Mouse (Mus musculus): ENCODE measurements around the gene Mt2.

The Mt2 gene

DNA sequence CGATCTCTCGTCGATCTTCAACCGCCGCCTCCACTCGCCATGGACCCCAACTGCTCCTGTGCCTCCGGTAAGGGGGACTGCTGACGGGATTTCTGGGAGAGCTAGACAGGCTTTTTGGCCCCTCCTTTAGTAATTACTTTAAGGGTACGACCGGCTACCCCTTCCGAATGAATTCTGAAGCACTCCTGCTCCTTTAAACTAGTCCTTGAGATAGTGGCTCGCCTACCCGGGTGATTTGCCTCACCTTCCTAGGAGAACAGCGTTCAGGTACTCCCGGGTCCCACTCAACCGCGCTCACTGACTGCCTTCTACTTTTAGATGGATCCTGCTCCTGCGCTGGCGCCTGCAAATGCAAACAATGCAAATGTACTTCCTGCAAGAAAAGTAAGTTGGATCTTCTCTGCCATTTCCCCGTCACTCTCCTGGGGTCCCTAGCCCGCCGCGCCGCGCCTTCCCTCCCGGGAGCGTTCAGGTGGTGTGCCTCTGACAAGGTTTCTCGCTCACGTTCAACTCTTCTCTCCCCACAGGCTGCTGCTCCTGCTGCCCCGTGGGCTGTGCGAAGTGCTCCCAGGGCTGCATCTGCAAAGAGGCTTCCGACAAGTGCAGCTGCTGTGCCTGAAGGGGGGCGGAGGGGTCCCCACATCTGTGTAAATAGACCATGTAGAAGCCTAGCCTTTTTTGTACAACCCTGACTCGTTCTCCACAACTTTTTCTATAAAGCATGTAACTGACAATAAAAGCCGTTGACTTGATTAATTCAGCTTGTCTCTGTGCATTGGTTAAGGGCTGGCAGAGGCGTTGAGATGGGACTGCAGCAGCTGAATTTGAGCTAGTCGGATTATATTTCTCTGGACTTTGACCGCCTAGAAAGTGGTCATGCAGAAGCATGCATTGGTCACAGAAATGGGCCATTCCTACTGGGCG is 607 bp downstream of the Mt2 start:
- DNase-seq (ENCODE audit: low spot score in 2 of 2) = no peak

DNA sequence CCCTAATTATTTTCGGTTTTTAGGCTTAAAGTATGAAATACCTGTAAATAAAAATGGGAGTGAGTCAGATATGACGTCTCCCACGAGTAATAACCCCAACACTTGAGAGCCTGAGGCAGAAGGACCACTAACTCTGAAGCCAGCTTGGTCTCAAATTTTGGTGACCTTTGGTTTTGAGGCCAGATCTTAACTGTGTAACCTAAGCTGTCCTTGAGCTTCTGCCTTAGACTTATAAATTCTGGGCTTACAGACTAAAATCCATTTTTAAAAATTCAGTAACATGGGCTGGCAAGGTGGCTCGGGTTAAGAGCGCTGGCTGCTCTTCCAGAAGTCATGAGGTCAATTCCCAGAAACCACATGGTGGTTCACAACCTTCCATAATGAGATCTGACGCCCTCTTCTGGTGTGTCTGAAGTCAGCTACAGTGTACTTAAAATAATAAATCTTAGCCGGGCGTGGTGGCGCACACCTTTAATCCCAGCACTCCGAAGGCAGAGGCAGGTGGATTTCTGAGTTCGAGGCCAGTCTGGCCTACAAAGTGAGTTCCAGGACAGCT is 1.5 kb downstream of the Mt2 start:
- DNase-seq (ENCODE audit: low spot score in 2 of 2) = no peak

DNA sequence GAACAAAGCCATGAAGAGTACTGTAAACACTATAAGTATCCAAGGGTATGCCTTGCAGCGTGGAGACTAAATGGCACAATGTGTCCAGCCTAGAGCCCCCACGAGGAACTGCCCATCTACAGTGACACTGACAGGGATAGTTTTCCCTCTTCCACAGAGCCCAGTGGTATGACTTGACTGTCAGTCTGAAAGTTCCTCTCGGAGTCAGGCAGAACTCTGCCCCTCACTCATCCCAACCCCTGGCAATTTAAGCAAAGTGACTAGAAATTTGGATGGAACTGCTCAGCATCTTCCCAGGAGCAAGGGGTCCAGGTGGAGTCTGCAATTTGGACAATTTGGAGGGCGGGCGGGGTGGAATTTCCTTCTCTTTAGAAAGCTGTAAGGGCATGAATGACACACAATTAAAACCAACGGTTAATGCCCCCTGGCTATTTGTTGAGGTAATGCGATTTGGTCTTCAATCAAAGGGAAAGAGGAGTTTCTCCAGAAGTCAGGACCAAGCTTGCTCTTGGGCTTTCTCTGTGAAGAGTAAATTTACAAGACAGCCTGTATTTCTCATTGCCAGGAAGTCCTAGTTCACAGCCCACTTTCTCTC is 2.3 kb downstream of the Mt2 start:
- DNase-seq (ENCODE audit: low spot score in 2 of 2) = no peak

DNA sequence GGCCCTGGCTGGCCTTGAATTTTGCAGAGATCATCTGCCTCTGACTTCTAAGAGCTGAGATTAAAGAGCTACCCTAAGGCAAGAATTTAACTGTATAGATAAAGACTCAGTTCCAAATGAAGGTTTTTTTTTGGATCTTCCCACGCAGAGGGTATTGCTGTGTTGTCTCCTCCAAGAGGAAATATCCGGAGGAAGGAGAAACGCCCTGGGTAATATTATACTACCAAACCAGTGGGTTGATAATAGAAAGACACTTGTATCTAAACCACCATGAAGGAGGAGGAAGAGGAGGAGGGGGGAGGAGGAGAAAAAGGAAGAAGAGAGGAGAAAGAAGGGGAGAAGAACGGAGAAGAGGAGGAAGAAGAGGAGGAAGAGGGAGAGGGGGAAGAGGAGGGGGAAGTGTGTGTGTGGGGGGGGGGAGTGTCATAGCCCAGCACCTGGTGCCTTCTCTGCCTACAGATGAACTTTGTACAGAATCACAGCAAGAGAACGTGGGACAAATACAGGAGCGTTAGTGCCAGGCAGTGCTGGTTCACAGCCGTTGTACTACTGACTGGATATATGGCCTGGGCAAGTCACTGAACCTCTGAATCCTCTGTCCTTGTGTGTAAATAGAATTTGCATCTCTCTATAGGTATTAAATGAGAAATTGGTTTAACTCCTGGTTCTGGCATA is 5.4 kb downstream of the Mt2 start:
- DNase-seq (ENCODE audit: low spot score in 2 of 2) = no peak

DNA sequence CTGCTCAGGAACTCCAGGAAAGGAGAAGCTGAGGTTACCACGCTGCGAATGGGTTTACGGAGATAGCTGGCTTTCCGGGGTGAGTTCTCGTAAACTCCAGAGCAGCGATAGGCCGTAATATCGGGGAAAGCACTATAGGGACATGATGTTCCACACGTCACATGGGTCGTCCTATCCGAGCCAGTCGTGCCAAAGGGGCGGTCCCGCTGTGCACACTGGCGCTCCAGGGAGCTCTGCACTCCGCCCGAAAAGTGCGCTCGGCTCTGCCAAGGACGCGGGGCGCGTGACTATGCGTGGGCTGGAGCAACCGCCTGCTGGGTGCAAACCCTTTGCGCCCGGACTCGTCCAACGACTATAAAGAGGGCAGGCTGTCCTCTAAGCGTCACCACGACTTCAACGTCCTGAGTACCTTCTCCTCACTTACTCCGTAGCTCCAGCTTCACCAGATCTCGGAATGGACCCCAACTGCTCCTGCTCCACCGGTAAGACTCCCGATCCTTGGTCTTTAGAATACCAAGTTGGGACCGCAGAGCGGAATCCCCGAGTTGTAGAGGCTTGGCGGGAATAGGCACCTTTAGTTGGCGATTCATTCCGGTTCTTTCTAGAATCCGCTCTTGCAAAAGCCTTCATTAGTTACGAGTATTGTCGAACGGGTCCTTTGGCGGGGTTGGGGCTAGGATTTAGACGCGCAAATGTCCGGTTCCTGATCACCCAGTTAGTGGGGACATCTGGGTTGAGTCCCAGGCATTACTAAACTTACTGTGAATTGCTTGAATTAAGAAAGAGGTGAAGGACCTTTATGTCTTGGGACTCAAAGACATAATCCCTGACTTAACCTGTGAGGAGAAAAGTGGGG is 6.6 kb downstream of the Mt2 start, which contains the start of gene Mt1:
TSS of gene Mt1 (plus strand) at position 226 of the 856 bp plus-strand sequence.
- peak; percentile 53 to 71 for DNase-seq (ENCODE audit: low spot score in 2 of 2)

DNA sequence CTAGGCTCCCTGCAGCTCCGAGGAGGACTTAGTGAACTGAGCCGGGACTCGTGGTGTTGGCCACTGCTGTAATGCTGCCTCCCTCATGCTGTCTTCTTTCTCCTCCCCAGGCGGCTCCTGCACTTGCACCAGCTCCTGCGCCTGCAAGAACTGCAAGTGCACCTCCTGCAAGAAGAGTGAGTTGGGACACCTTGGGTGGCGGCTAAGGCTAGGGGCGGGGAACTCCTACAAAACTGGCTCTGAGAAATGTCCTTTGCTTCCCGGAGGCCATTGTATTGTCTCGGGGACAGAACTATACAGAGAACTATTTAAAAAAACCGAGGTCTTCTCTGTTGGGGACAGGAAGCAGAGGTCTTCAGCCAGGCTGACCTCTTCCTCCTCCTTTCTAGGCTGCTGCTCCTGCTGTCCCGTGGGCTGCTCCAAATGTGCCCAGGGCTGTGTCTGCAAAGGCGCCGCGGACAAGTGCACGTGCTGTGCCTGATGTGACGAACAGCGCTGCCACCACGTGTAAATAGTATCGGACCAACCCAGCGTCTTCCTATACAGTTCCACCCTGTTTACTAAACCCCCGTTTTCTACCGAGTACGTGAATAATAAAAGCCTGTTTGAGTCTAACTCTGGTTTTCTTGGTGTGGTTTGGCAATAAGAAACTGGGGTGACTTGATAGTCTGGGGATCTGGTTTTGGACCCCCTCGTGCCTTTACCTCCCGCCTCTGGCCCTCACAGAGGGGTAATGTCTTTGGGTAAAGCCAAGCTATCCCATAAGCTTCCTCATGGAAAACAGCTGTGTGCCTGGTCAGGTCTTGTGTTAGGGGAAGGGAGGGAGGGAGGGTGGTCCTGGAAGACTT is 7.5 kb downstream of the Mt2 start:
- DNase-seq (ENCODE audit: low spot score in 2 of 2) = no peak

DNA sequence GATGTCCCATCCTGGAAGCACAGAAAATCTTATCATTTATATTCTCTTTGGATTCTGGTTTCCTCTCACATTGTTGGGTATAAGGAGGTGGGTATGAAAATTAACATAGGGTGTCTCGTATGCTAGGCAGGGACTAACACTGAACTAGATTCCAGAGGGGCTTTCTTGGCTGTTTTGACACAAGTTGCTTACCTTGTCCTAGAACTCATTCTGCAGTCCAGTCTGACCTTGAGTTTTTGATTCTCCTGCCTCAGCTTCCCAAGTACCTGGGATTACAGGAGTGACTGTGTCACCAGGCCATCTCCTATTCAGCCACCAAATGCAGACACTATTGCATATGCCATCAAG is 8.1 kb downstream of the Mt2 start:
- no peak for DNase-seq (ENCODE audit: low spot score in 2 of 2)

DNA sequence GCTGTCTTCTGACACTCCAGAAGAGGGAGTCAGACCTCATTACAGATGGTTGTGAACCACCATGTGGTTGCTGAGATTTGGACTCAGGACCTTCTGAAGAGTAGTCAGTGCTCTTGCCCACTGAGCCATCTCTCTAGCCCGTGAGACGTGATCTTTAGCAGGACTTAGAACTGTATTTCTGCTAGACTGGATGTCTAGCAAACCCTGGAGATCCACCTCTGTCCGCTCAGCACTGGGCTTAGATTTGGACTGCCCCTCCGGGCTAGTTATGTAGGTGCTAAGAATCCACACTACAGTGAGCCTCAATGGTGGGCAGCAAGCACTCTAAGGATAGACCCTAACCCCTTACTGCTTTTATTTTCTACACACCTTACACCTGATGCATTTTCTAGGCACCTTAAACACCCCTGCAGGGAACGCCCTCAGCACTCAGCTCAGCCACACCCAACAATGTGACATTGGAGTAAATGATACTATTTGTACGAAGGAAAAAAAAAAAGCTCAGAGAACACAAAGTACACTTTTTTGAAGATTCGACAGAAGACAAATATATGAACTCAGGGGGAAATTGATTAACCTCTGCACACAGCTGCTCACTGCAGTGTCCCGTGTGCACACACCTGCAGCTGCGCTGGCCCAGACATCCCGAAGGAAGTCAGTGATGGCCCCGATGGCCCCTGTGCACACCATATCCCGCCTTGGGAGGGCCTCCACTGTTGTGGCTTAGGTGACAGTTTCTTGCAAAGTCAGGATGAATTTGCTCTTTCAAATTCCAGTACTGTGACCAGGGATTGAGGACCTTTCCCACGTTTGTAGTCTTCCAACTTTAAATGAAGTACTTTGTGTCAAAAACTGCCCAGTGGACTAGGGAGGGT is 9.8 kb downstream of the Mt2 start:
- DNase-seq (ENCODE audit: low spot score in 2 of 2) = no peak

DNA sequence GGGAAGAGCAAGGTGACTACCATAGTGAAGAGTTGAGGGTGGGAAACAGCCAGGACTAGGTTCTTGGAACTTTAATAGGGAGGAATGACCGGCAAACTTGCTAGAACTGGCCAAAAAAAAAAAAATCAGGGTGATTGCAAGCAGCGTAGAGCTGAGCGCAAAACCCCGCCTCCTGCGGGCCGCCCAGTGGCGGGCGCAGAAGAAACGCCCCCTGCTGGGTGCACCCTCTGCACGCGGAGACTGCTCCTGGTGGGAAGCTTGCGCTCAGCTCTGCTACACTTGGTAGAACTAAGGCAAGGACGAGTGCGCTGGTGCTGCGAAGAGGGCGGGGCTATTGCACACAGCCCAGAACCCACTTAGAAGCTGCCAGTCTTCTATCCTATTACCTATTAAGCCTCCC is 10.7 kb downstream of the Mt2 start:
- DNase-seq (ENCODE audit: low spot score in 2 of 2) = peak in 1 of 2 experiments; percentile 32

DNA sequence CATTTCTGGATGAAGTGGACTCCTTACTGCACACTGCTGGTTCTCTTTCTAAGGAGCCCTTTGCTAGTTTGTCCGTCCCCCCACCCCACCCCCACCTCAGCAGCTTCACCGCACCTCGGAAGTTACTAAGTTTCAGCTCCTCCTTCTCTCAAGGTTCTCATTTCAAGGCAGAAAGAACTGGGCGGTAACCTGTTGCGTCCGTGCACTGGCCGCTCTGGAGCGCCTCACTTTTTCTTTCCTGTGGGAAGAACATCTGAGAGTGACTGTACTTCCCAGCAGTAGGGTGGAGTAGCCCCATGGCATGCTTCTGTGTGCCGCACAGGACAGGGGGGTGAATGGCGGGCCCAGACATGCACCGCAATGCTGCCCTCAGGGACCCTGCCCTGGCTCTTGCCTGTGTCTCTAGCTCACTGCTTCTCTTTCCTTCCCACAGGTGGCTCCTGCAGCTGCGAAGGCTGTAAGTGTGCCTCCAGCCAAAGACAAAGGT is 11.9 kb downstream of the Mt2 start:
- DNase-seq (ENCODE audit: low spot score in 2 of 2) = no peak

DNA sequence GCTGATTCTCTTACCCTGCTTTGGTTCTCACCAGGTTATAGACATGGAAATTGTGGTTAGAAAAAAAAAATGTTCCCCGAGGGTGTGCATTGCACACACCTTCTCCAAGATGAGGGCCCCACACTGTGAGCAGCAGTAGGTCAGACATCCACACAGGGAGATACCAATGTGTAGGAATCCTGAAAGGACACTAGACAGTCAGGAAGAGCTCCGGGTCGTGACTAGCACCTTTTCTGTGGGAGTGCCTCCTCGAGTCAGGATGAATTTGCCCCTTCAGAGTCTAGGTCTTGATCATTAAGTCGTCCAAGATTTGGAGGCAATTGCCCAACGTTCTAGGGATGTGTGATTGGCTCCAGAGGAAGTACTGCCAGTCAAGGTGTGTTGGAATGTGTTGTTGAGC is 13.3 kb downstream of the Mt2 start:
- DNase-seq (ENCODE audit: low spot score in 2 of 2) = no peak

DNA sequence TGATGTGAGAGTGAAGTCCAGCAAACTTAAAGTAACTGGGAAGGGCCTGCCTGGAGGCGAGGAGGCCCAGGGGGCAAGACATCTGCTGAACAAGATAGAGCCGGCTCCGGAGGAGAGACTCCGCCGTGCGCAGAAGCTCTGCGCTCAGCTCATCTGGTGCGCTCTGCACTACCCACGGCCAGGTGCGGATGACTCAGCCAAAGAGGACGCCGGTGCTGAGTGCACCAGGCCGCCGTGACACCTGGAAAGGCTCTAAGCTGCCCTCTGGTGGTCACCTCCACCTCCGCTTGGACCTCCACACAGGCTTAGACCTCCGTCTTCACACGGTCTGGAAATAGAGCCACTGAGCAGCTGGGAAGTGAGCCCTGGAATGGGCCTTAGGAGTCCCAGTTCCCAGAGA is 14.1 kb downstream of the Mt2 start:
- DNase-seq (ENCODE audit: low spot score in 2 of 2) = peak; percentile 47 to 67

DNA sequence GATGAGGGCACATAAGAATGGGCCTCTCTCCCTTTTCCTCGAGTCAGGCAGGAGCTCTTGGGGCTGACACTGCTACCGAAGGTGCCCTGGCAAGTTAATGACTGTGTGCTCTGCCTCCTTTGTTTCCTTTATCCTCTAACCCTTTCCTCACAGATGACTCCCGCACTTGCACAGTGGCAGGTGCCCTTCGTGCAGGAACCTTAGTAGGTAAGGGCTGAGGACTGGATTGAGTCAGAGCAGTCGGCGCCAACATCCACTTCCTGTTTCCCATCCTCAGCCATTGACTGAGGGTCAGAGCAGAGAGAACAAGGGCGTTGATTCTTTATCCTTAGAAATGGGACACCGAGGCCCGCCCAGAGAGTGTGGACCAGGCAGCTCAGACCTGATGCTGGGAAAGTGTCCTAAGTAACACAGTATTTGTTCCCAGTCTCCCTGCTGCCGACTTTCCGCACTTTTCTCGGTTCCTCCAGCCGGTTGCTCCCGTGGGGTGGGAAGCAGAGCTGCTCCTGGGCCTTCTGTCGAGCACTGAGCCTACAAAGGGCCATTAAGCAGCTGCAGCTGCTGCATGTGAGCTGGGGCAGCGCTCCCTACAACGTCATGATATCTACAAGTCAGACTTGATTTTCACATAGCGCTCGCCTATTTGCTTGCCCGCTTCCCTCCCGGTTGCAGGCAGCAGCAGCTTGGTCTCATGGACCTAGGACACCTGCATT is 15.0 kb downstream of the Mt2 start:
- no peak for DNase-seq (ENCODE audit: low spot score in 2 of 2)

DNA sequence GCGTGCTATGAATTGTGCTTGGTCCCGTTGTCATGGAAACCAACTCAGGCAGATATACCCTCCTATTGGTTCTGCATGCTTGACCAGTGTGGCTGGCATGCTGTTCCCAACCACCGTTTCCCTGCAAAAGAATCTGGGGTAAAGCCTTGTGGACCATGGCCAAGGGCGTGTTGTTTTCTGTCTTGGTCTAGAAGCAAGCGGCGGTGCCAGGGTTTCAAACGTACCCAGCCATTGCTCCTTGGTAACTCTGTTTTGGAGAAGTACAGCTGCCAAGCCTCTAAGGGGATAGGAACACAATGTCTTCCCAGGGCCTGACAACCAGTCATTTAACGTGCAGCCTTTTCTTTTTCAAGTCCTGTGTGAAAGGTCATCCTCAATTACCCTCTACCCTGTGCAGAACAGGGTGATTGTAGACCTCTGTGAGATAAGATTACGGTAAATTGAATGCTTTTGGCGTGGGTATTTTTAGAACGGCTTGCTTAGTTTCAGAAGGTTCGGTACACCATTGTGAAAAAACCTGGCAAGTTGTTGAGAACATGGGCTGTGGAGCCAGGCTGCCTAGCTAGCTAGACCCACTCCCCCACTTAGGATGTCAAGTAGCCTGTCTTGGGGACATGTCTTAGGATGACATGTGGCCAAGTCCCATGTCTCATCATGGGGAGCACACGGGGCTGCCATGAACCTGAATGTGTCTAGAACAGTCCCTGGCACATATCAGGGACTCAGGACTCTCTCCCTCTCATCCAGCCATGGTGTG is 17.0 kb downstream of the Mt2 start:
- peak in 1 of 2 experiments; percentile 42 for DNase-seq (ENCODE audit: low spot score in 2 of 2)

DNA sequence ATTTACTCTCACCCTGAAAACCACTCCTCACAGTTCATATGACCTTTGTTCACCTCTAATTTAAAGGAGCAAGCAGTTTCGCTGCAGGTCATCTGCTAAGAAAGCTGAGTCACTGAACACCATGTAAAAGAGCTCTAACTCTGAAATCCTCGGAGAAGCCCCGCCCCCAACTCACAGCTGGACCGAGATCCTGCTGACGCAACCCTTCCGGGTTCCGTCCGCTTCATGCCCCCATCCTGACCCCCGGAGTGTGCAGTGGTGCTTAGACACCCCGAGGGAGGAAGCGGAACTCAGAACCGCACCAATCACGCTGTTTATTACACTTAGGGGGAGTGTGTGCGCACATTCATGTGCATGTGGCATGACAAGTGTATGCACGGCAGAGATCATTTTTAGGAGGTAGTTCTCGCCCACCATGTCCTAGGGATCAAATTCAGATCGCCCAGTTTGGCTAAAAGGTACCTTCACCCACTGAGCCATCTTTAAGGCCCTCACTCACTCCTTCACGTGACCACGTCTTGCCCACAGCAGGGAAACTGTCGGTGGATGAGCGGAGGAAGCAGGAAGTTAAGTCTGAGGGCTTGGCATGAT is 18.7 kb downstream of the Mt2 start:
- no peak for DNase-seq (ENCODE audit: low spot score in 2 of 2)

DNA sequence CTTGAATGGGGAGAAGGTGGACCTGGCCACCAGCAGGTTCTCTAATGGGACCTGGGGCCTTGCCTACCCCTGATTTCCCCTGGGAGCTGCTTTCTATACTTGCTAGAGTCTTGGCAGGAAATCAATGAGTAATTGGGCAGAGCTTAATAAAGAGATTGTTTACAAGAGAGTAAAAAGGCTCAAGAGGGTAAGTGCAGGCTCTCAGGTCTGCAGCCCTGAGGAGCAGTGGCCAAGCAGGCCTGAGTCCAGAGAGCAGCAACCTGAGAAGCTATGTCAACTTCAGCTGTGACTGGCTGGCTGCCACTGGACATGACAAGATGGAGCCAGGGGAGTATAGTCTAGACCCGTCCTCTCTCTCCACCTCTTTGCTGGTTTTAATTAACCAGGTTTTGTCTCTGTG is 20.5 kb downstream of the Mt2 start:
- no peak for DNase-seq (ENCODE audit: low spot score in 2 of 2)

DNA sequence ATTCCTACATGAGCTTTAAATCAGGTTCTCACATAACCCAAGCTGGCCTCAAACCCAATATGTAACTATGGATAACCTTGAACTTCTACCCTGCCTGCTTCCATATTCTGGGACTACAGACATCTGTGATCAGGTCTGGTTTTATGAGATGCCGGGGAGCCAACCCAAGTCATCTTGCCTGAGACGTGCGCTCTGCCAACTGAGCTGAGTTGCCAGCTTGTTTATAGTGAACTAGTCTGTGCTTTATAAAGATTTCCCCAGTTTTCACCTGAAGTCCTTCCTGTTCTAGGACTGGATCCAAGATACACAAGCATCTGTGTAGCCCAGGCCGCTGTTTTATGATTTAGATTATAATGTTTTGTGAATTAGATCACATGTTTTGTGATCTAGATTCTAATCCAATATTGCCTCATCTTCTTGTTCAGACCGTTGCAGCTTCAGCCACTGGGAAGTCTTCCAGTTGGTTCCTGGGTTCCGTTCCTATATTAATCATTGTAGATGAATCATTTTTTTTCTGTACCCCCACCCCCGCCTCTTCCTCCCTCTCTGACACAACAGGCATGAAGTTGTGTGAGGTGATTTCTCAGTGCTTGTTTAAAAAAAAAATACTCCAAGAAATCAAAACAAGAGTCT is 22.2 kb downstream of the Mt2 start:
- DNase-seq (ENCODE audit: low spot score in 2 of 2) = no peak
